Mouse (Mus musculus): ENCODE measurements at regions not wholly inside any gene's neighbourhood (a gene's known extent, or its start where the extent isn't known, plus 50 kb on each side); places are given as distances from the start of the nearest gene placed in this dataset.

DNA sequence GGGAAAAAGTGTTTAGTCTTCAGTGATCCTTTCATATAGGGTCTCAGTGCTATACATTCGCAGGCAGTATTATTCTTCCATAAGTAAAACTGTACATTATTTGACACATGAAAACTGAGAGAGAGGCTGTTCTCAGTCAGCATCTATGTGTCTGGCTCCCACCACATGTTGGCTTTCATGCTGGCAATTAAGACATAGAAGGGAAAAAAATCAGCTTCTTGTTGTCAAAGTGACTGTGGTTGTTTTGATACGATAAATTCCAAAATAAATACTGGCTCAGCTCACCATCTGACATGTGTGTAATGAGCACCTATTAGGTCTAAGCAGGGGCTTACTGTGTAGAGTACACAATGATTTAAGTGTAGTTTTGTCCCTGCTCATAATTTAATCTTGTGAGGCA is 251.0 kb upstream of the Hnrnpa3 start:
- DNase-seq (ENCODE audit: low spot score) (no peak), ATAC-seq (ENCODE audit: low FRiP score) (no peak)
- Histone ChIP-seq H3K4me1 (replicated peaks; ENCODE audit: control insufficient read depth, insufficient read depth, low read length) (no peaks in the 10 kb centered on the region), H3K4me2 (replicated peaks; ENCODE audit: low read depth, low read length) (no peak overlapping the region), H3K27ac (ENCODE audit: low read depth, low read length) (no peak overlapping the region), H3K36me3 (ENCODE audit: control insufficient read depth, insufficient read depth, low read length) (no peaks in the 10 kb centered on the region), H3K9ac (ENCODE audit: low read depth, low read length) (no peak overlapping the region), H3K4me3 (ENCODE audit: low read depth, low read length) (no peak overlapping the region), H3K27me3 (ENCODE audit: control insufficient read depth, insufficient read depth, low read length) (no peaks in the 10 kb centered on the region), H3K9me3 (ENCODE audit: control insufficient read depth, low read length) (no peaks in the 10 kb centered on the region)
- WGBS, result 96% methylated on average over 2 of the region's 2 CpGs

DNA sequence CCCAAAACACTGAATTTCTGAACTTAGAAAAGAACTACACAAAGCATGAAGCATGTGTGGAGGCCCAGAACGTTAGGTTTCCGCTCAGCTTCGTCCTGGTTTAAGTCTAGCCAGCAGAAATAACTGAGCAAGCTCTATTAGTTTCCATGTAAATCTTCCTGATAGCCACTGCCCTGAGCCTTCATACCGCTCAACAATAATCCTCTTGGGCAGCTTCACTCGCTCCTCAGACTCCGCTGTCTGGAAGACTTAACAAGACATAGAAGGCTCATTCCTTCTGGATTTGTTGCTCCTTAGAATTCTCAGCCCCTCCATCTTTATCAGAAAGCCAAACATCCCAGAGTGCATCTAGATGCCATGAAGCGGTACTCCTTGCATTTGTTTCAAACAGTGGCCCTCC is 249.3 kb upstream of the Hnrnpa3 start:
- no peak overlapping the region for H3K9ac ChIP-seq (ENCODE audit: low read depth, low read length)
- no peak for ATAC-seq (ENCODE audit: low FRiP score)
- no peak for DNase-seq (ENCODE audit: low spot score)
- no peak overlapping the region for H3K27ac ChIP-seq (ENCODE audit: low read depth, low read length)
- H3K4me3 ChIP-seq (ENCODE audit: low read depth, low read length), result no peak overlapping the region
- 92% methylated on average over 7 of the region's 7 CpGs for WGBS
- no peaks in the 10 kb centered on the region for H3K9me3 ChIP-seq (ENCODE audit: control insufficient read depth, low read length)
- H3K36me3 ChIP-seq (ENCODE audit: control insufficient read depth, insufficient read depth, low read length), result no peaks in the 10 kb centered on the region
- H3K4me2 ChIP-seq (replicated peaks; ENCODE audit: low read depth, low read length), result no peak overlapping the region
- no peaks in the 10 kb centered on the region for H3K4me1 ChIP-seq (replicated peaks; ENCODE audit: control insufficient read depth, insufficient read depth, low read length)
- H3K27me3 ChIP-seq (ENCODE audit: control insufficient read depth, insufficient read depth, low read length), result no peaks in the 10 kb centered on the region

- DNase-seq (ENCODE audit: low spot score) (no peak), ATAC-seq (ENCODE audit: low FRiP score) (no peak)
- Histone ChIP-seq H3K4me2 (replicated peaks; ENCODE audit: low read depth, low read length) (no peak overlapping the region), H3K27me3 (ENCODE audit: control insufficient read depth, insufficient read depth, low read length) (no peaks in the 10 kb centered on the region), H3K27ac (ENCODE audit: low read depth, low read length) (no peak overlapping the region), H3K4me3 (ENCODE audit: low read depth, low read length) (no peak overlapping the region), H3K36me3 (ENCODE audit: control insufficient read depth, insufficient read depth, low read length) (no peaks in the 10 kb centered on the region), H3K4me1 (replicated peaks; ENCODE audit: control insufficient read depth, insufficient read depth, low read length) (no peaks in the 10 kb centered on the region), H3K9ac (ENCODE audit: low read depth, low read length) (no peak overlapping the region), H3K9me3 (ENCODE audit: control insufficient read depth, low read length) (no peaks in the 10 kb centered on the region)
- WGBS, result 97% methylated on average over 5 of the region's 5 CpGs
These were observed 246.3 kb upstream of the Hnrnpa3 start for GRCm38 (mm10) chr2:75412735-75413134.

- H3K4me2 ChIP-seq (replicated peaks; ENCODE audit: low read depth, low read length), result no peak overlapping the region
- WGBS, result 95% methylated on average over 2 of the region's 2 CpGs
- DNase-seq (ENCODE audit: low spot score), result no peak
These were observed 240.4 kb upstream of the Hnrnpa3 start for GRCm38 (mm10) chr2:75418689-75419088.

DNA sequence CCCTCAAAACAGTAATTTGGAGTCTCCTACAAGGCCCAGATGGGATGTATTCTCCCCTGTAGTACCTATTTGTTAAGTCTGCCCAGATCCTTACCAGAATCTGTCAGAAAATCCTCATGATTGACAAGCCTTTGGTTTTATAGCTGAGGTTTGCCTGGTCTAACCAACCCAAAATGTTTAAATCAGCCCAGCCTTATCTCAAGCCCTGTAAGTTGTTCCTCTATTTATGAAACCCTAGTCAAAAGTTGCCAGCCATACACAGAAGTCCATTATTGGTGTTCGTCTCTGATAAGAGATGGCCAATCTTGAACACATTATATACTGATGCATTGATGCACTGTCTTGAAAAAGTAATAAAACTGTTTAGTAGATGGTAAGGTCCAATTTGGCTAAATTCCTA is 239.9 kb upstream of the Hnrnpa3 start:
- Histone ChIP-seq H3K9me3 (ENCODE audit: control insufficient read depth, low read length) (no peaks in the 10 kb centered on the region), H3K27me3 (ENCODE audit: control insufficient read depth, insufficient read depth, low read length) (no peaks in the 10 kb centered on the region), H3K36me3 (ENCODE audit: control insufficient read depth, insufficient read depth, low read length) (no peaks in the 10 kb centered on the region), H3K9ac (ENCODE audit: low read depth, low read length) (no peak overlapping the region), H3K4me3 (ENCODE audit: low read depth, low read length) (no peak overlapping the region), H3K4me2 (replicated peaks; ENCODE audit: low read depth, low read length) (no peak overlapping the region), H3K27ac (ENCODE audit: low read depth, low read length) (no peak overlapping the region), H3K4me1 (replicated peaks; ENCODE audit: control insufficient read depth, insufficient read depth, low read length) (no peaks in the 10 kb centered on the region)
- DNase-seq (ENCODE audit: low spot score) (no peak), ATAC-seq (ENCODE audit: low FRiP score) (no peak)
- WGBS, result 92% methylated on average over 1 of the region's 1 CpGs

More at GRCm38 (mm10) chr2:75418689-75419088, 240.4 kb upstream of the Hnrnpa3 start:
- Histone ChIP-seq H3K27ac (ENCODE audit: low read depth, low read length) (no peak overlapping the region), H3K27me3 (ENCODE audit: control insufficient read depth, insufficient read depth, low read length) (no peaks in the 10 kb centered on the region), H3K4me3 (ENCODE audit: low read depth, low read length) (no peak overlapping the region), H3K9me3 (ENCODE audit: control insufficient read depth, low read length) (no peaks in the 10 kb centered on the region), H3K4me1 (replicated peaks; ENCODE audit: control insufficient read depth, insufficient read depth, low read length) (no peaks in the 10 kb centered on the region), H3K36me3 (ENCODE audit: control insufficient read depth, insufficient read depth, low read length) (no peaks in the 10 kb centered on the region), H3K9ac (ENCODE audit: low read depth, low read length) (no peak overlapping the region)
- no peak for ATAC-seq (ENCODE audit: low FRiP score)

DNA sequence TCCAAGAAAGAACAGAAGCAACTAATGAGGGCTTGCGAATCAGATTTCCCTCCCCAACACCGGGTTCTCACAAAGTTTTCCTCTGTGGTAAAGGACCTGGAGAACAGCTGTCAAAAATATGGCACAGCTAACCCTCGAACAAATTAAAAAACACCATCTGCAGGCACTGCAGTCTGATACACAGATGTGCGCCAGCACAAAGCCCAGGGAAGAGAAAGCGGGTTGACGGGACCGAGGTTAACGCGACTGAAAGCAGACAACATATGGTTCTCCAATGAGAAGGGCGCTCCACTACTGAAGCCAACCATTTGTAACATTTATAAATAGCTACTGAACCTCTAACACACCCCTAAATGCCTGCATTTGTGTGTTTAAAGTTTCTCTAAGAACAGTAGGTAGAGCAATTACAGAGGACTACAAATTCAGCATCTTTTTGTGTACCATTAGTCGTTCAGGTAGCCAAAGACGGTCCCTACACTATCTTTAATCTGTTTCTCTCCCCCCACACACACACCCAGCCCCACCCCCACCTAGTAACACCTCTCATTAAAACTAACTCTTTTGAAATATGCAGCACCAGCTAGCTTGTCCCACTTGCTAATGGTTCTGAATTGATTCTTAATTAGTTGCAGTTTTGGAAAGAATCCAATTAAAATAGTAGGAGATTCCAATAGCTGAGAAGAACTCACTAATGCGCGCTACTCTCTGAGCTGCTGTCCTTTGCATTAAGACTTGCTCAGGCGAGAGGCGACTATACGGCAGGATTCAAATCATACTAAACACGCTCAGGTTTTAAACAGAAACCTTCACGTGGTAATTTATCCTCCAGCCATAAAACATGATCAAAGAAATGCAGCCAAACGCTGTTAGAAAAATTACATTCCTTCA is 236.0 kb upstream of the Hnrnpa3 start:
- no peak overlapping the region for H3K9ac ChIP-seq (ENCODE audit: low read depth, low read length)
- DNase-seq (ENCODE audit: low spot score) (no peak), ATAC-seq (ENCODE audit: low FRiP score) (no peak)
- H3K4me3 ChIP-seq (ENCODE audit: low read depth, low read length), result no peak overlapping the region
- no peaks in the 10 kb centered on the region for H3K36me3 ChIP-seq (ENCODE audit: control insufficient read depth, insufficient read depth, low read length)
- no peak overlapping the region for H3K4me2 ChIP-seq (replicated peaks; ENCODE audit: low read depth, low read length)
- H3K27ac ChIP-seq (ENCODE audit: low read depth, low read length), result peak overlapping the region; percentile 82
- no peaks in the 10 kb centered on the region for H3K9me3 ChIP-seq (ENCODE audit: control insufficient read depth, low read length)
- H3K4me1 ChIP-seq (replicated peaks; ENCODE audit: control insufficient read depth, insufficient read depth, low read length), result peaks cover 3% of the 10 kb centered on the region; the same call in 1 of the 2 replicates
- H3K27me3 ChIP-seq (ENCODE audit: control insufficient read depth, insufficient read depth, low read length), result no peaks in the 10 kb centered on the region
- 77% methylated on average over 20 of the region's 20 CpGs for WGBS

GRCm38 (mm10) chr2:75423872-75424271 is 235.2 kb upstream of the Hnrnpa3 start:
- no peaks in the 10 kb centered on the region for H3K27me3 ChIP-seq (ENCODE audit: control insufficient read depth, insufficient read depth, low read length)
- 31% methylated on average over 5 of the region's 5 CpGs for WGBS
- no peak overlapping the region for H3K4me3 ChIP-seq (ENCODE audit: low read depth, low read length)
- H3K9ac ChIP-seq (ENCODE audit: low read depth, low read length), result no peak overlapping the region
- no peak overlapping the region for H3K4me2 ChIP-seq (replicated peaks; ENCODE audit: low read depth, low read length)
- H3K36me3 ChIP-seq (ENCODE audit: control insufficient read depth, insufficient read depth, low read length), result no peaks in the 10 kb centered on the region
- DNase-seq (ENCODE audit: low spot score), result peak; percentile 53
- no peaks in the 10 kb centered on the region for H3K9me3 ChIP-seq (ENCODE audit: control insufficient read depth, low read length)
- H3K4me1 ChIP-seq (replicated peaks; ENCODE audit: control insufficient read depth, insufficient read depth, low read length), result peaks cover 3% of the 10 kb centered on the region; the same call in 1 of the 2 replicates
- ATAC-seq (ENCODE audit: low FRiP score), result peak; percentile 79
- peak overlapping the region; percentile 82 for H3K27ac ChIP-seq (ENCODE audit: low read depth, low read length)

DNA sequence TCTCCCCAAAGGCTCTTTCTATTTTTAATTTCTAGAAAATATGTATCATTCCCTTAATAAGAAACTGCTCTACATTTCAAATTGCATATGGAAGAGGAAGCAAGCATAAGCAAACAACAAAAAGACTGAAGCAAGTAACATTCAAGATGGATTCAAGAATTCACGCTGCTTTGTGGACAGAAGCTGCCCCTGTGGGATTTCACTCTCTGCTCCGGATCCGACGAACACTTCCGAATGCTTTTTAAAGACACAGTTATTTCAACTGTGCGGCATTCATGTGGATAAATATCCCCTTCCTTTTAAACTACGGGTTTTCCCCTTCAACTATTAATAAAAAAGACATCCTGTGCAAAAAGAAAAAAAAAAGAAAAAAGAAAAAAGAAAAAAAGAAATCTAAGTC is 234.7 kb upstream of the Hnrnpa3 start:
- no peaks in the 10 kb centered on the region for H3K27me3 ChIP-seq (ENCODE audit: control insufficient read depth, insufficient read depth, low read length)
- H3K27ac ChIP-seq (ENCODE audit: low read depth, low read length), result peak overlapping the region; percentile 82
- DNase-seq (ENCODE audit: low spot score) (peak; percentile 27), ATAC-seq (ENCODE audit: low FRiP score) (no peak)
- H3K36me3 ChIP-seq (ENCODE audit: control insufficient read depth, insufficient read depth, low read length), result no peaks in the 10 kb centered on the region
- H3K4me3 ChIP-seq (ENCODE audit: low read depth, low read length), result no peak overlapping the region
- WGBS, result 50% methylated on average over 7 of the region's 7 CpGs
- H3K9ac ChIP-seq (ENCODE audit: low read depth, low read length), result no peak overlapping the region
- peaks cover 3% of the 10 kb centered on the region; the same call in 1 of the 2 replicates for H3K4me1 ChIP-seq (replicated peaks; ENCODE audit: control insufficient read depth, insufficient read depth, low read length)
- H3K9me3 ChIP-seq (ENCODE audit: control insufficient read depth, low read length), result no peaks in the 10 kb centered on the region
- H3K4me2 ChIP-seq (replicated peaks; ENCODE audit: low read depth, low read length), result no peak overlapping the region

- no peaks in the 10 kb centered on the region for H3K36me3 ChIP-seq (ENCODE audit: control insufficient read depth, insufficient read depth, low read length)
- H3K4me1 ChIP-seq (replicated peaks; ENCODE audit: control insufficient read depth, insufficient read depth, low read length), result peaks cover 3% of the 10 kb centered on the region; the same call in 1 of the 2 replicates
- peak; percentile 63; the same call in 1 of the 2 replicates for ATAC-seq (ENCODE audit: low FRiP score)
- no peaks in the 10 kb centered on the region for H3K27me3 ChIP-seq (ENCODE audit: control insufficient read depth, insufficient read depth, low read length)
- H3K4me3 ChIP-seq (ENCODE audit: low read depth, low read length), result no peak overlapping the region
- DNase-seq (ENCODE audit: low spot score), result peak; percentile 51
- peak overlapping the region; percentile 82 for H3K27ac ChIP-seq (ENCODE audit: low read depth, low read length)
- H3K4me2 ChIP-seq (replicated peaks; ENCODE audit: low read depth, low read length), result no peak overlapping the region
- no peaks in the 10 kb centered on the region for H3K9me3 ChIP-seq (ENCODE audit: control insufficient read depth, low read length)
- H3K9ac ChIP-seq (ENCODE audit: low read depth, low read length), result no peak overlapping the region
- 69% methylated on average over 14 of the region's 14 CpGs for WGBS
These were observed 234.2 kb upstream of the Hnrnpa3 start for GRCm38 (mm10) chr2:75424911-75425310.
